Mouse (Mus musculus): ENCODE results near the gene Dtx3. TPM values are rescaled to one million over a fixed set of nuclear protein-coding genes. Genes with fewer than 3 reads are reported as not detected.

The Dtx3 gene
- 81.4 and 92.4 TPM in 2 replicates for polyA plus RNA-seq (2014; fragmentation: Nextera tagmentation; extraction: Ambion mirVana)

- peaks cover 44% of the 10 kb centered on the region for H3K36me3 ChIP-seq (ENCODE audit: insufficient read depth)
- no peak for TF ChIP-seq CTCF (IDR thresholded peaks at IDR 0.05; ENCODE audit: low read depth)
- H3K4me2 ChIP-seq, result peak within 1 kb of the TSS; percentile 80
- WGBS, result under 1% methylated on average over 36 of the region's 47 CpGs
- DNase-seq (peak; percentile 57), ATAC-seq (ENCODE audit: insufficient read depth) (peak; percentile 51)
- peak within 1 kb of the TSS; percentile 87 for H3K4me3 ChIP-seq (ENCODE audit: low read depth, low read length)
- H3K4me1 ChIP-seq (ENCODE audit: insufficient read depth), result peaks cover 12% of the 10 kb centered on the region
- H3K27ac ChIP-seq (ENCODE audit: low read depth), result peak within 1 kb of the TSS; percentile 96
- no peaks in the 10 kb centered on the region for H3K27me3 ChIP-seq (ENCODE audit: insufficient read depth, low read length)
- H3K9me3 ChIP-seq (ENCODE audit: low read depth, low read length), result no peaks in the 10 kb centered on the region
- peak within 1 kb of the TSS; percentile 92 for H3K9ac ChIP-seq
These were observed at the start of gene Dtx3 for GRCm38 (mm10) chr10:127195328-127196129. Gene Dtx3, minus strand, starts transcription at chr10:127195728.

- no peak overlapping the region for H3K4me2 ChIP-seq
- no peak for TF ChIP-seq CTCF (IDR thresholded peaks at IDR 0.05; ENCODE audit: low read depth)
- H3K36me3 ChIP-seq (ENCODE audit: insufficient read depth), result no peaks in the 10 kb centered on the region
- no peaks in the 10 kb centered on the region for H3K27me3 ChIP-seq (ENCODE audit: insufficient read depth, low read length)
- no peak overlapping the region for H3K9ac ChIP-seq
- no peaks in the 10 kb centered on the region for H3K9me3 ChIP-seq (ENCODE audit: low read depth, low read length)
- DNase-seq, result no peak
- no peak overlapping the region for H3K4me3 ChIP-seq (ENCODE audit: low read depth, low read length)
- H3K4me1 ChIP-seq (ENCODE audit: insufficient read depth), result no peaks in the 10 kb centered on the region
- no peak overlapping the region for H3K27ac ChIP-seq (ENCODE audit: low read depth)
- 65% methylated on average over 18 of the region's 18 CpGs for WGBS
- no peak for ATAC-seq (ENCODE audit: insufficient read depth)
These were observed 42.8 kb upstream of the Dtx3 start for GRCm38 (mm10) chr10:127238241-127238824.

- WGBS, result 33% methylated on average over 9 of the region's 9 CpGs
- H3K9me3 ChIP-seq (ENCODE audit: low read depth, low read length), result no peaks in the 10 kb centered on the region
- no peak overlapping the region for H3K4me3 ChIP-seq (ENCODE audit: low read depth, low read length)
- no peaks in the 10 kb centered on the region for H3K27me3 ChIP-seq (ENCODE audit: insufficient read depth, low read length)
- H3K4me1 ChIP-seq (ENCODE audit: insufficient read depth), result no peaks in the 10 kb centered on the region
- no peak overlapping the region for H3K27ac ChIP-seq (ENCODE audit: low read depth)
- no peak overlapping the region for H3K4me2 ChIP-seq
- no peak for TF ChIP-seq CTCF (IDR thresholded peaks at IDR 0.05; ENCODE audit: low read depth)
- H3K9ac ChIP-seq, result no peak overlapping the region
- no peaks in the 10 kb centered on the region for H3K36me3 ChIP-seq (ENCODE audit: insufficient read depth)
- ATAC-seq (ENCODE audit: insufficient read depth), result no peak
- DNase-seq, result no peak
These were observed 41.0 kb upstream of the Dtx3 start for GRCm38 (mm10) chr10:127236541-127236940.

GRCm38 (mm10) chr10:127233141-127233540 lies 37.6 kb upstream of the Dtx3 start:
- WGBS, result 75% methylated on average over 9 of the region's 9 CpGs
- peak; percentile 17 for TF ChIP-seq CTCF (IDR thresholded peaks at IDR 0.05; ENCODE audit: low read depth)
- Histone ChIP-seq H3K27ac (ENCODE audit: low read depth) (no peak overlapping the region), H3K4me2 (no peak overlapping the region), H3K4me3 (ENCODE audit: low read depth, low read length) (no peak overlapping the region), H3K36me3 (ENCODE audit: insufficient read depth) (no peaks in the 10 kb centered on the region), H3K4me1 (ENCODE audit: insufficient read depth) (no peaks in the 10 kb centered on the region), H3K9ac (no peak overlapping the region), H3K9me3 (ENCODE audit: low read depth, low read length) (no peaks in the 10 kb centered on the region), H3K27me3 (ENCODE audit: insufficient read depth, low read length) (no peaks in the 10 kb centered on the region)
- ATAC-seq (ENCODE audit: insufficient read depth), result no peak
- no peak for DNase-seq

GRCm38 (mm10) chr10:127231741-127232140 lies 36.2 kb upstream of the Dtx3 start:
- no peaks in the 10 kb centered on the region for H3K9me3 ChIP-seq (ENCODE audit: low read depth, low read length)
- no peak for TF ChIP-seq CTCF (IDR thresholded peaks at IDR 0.05; ENCODE audit: low read depth)
- no peak overlapping the region for H3K4me2 ChIP-seq
- H3K4me3 ChIP-seq (ENCODE audit: low read depth, low read length), result no peak overlapping the region
- H3K9ac ChIP-seq, result no peak overlapping the region
- DNase-seq (no peak), ATAC-seq (ENCODE audit: insufficient read depth) (no peak)
- H3K27ac ChIP-seq (ENCODE audit: low read depth), result no peak overlapping the region
- 81% methylated on average over 14 of the region's 14 CpGs for WGBS
- no peaks in the 10 kb centered on the region for H3K36me3 ChIP-seq (ENCODE audit: insufficient read depth)
- H3K27me3 ChIP-seq (ENCODE audit: insufficient read depth, low read length), result no peaks in the 10 kb centered on the region
- no peaks in the 10 kb centered on the region for H3K4me1 ChIP-seq (ENCODE audit: insufficient read depth)

GRCm38 (mm10) chr10:127230693-127231092 lies 35.2 kb upstream of the Dtx3 start:
- TF ChIP-seq CTCF (IDR thresholded peaks at IDR 0.05; ENCODE audit: low read depth), result no peak
- DNase-seq (no peak), ATAC-seq (ENCODE audit: insufficient read depth) (no peak)
- Histone ChIP-seq H3K9me3 (ENCODE audit: low read depth, low read length) (no peaks in the 10 kb centered on the region), H3K36me3 (ENCODE audit: insufficient read depth) (no peaks in the 10 kb centered on the region), H3K27ac (ENCODE audit: low read depth) (no peak overlapping the region), H3K27me3 (ENCODE audit: insufficient read depth, low read length) (no peaks in the 10 kb centered on the region), H3K4me2 (no peak overlapping the region), H3K9ac (no peak overlapping the region), H3K4me1 (ENCODE audit: insufficient read depth) (no peaks in the 10 kb centered on the region), H3K4me3 (ENCODE audit: low read depth, low read length) (no peak overlapping the region)
- WGBS, result 76% methylated on average over 12 of the region's 12 CpGs

GRCm38 (mm10) chr10:127228897-127229296 lies 33.4 kb upstream of the Dtx3 start:
- Histone ChIP-seq H3K9me3 (ENCODE audit: low read depth, low read length) (no peaks in the 10 kb centered on the region), H3K4me2 (no peak overlapping the region), H3K27ac (ENCODE audit: low read depth) (no peak overlapping the region), H3K4me1 (ENCODE audit: insufficient read depth) (no peaks in the 10 kb centered on the region), H3K4me3 (ENCODE audit: low read depth, low read length) (no peak overlapping the region), H3K9ac (no peak overlapping the region), H3K36me3 (ENCODE audit: insufficient read depth) (no peaks in the 10 kb centered on the region), H3K27me3 (ENCODE audit: insufficient read depth, low read length) (no peaks in the 10 kb centered on the region)
- ATAC-seq (ENCODE audit: insufficient read depth) (peak; percentile 66; the same call in 1 of the 2 replicates), DNase-seq (peak; percentile 91)
- peak; percentile 90 for TF ChIP-seq CTCF (IDR thresholded peaks at IDR 0.05; ENCODE audit: low read depth)
- 16% methylated on average over 4 of the region's 4 CpGs for WGBS
